Mouse (Mus musculus): ENCODE data around the gene Nodal.

- TF ChIP-seq CTCF (IDR thresholded peaks at IDR 0.05; ENCODE audit: extremely low read depth, insufficient read length, insufficient replicate concordance, low read depth, low read length) (no peak), POLR2A (IDR thresholded peaks at IDR 0.05; ENCODE audit: low read depth, low read length) (no peak)
Measured at GRCm38 (mm10) chr10:61443456-61443855, 25.7 kb downstream of the Nodal start.

Measured in small intestine, adult 2 months (tissue).